Mouse (Mus musculus) neural tube, embryonic 13.5 days (tissue): Measurements from ENCODE around the gene Tex26. TPM values are rescaled to one million over a fixed set of nuclear protein-coding genes. Genes with fewer than 3 reads are reported as not detected.

Experiments
- ATAC-seq: fragments of 200-750 bp; cut with Nextera tagmentation; 2 replicates; pipeline ENCODE4 v1.8.0; 2017; ENCODE audit warnings: low read depth, mild to moderate bottlenecking, moderate TSS enrichment, moderate library complexity
- H3K27ac ChIP-seq: fragments of 300-500 bp; sonication (generic); replicated peaks from 2 replicates; pipeline ENCODE4 v1.5.1; 2015; ENCODE audit warnings: moderate library complexity, mild to moderate bottlenecking, inconsistent platforms
- H3K27me3 ChIP-seq: fragments of 300-500 bp; sonication (generic); 2 replicates; pipeline ENCODE4 v1.6.1; 2015; ENCODE audit warnings: mild to moderate bottlenecking, inconsistent platforms
- H3K36me3 ChIP-seq: fragments of 300-500 bp; sonication (generic); 2 replicates; pipeline ENCODE4 v1.6.1; 2015; ENCODE audit warnings: mild to moderate bottlenecking, inconsistent platforms
- H3K4me1 ChIP-seq: fragments of 300-500 bp; sonication (generic); replicated peaks from 2 replicates; pipeline ENCODE4 v1.6.1; 2015; ENCODE audit warnings: inconsistent platforms
- H3K4me2 ChIP-seq: fragments of 300-500 bp; sonication (generic); 2 replicates; pipeline ENCODE4 v1.6.1; 2015; ENCODE audit warnings: inconsistent platforms, mild to moderate bottlenecking, moderate library complexity
- H3K4me3 ChIP-seq: fragments of 300-500 bp; sonication (generic); 2 replicates; pipeline ENCODE4 v1.5.1; 2015; ENCODE audit warnings: mild to moderate bottlenecking, inconsistent platforms
- H3K9ac ChIP-seq: fragments of 300-500 bp; sonication (generic); 2 replicates; pipeline ENCODE4 v1.6.1; 2015; ENCODE audit warnings: moderate library complexity, mild to moderate bottlenecking, inconsistent platforms
- H3K9me3 ChIP-seq: fragments of 300-500 bp; sonication (generic); 2 replicates; pipeline ENCODE4 v1.6.1; 2016; ENCODE audit warnings: inconsistent platforms
- WGBS: fragments of 180-500 bp; shearing (Covaris S2); methylation state at CpG from one replicate; pipeline ENCODE4 v1.1.7; 2015; 5-methylcytosine and 5-hydroxymethylcytosine counted together
- polyA plus RNA-seq: library from polyadenylated mRNA; unstranded; fragments of >200 nt; fragmentation: Nextera tagmentation; extraction: Ambion mirVana; gene quantifications from 2 replicates; pipeline ENCODE4 v1.2.1, GENCODE M21; 2015

Tex26 gene
- polyA plus RNA-seq, 1 experiment from 2014 or later: 0.54 TPM

DNA sequence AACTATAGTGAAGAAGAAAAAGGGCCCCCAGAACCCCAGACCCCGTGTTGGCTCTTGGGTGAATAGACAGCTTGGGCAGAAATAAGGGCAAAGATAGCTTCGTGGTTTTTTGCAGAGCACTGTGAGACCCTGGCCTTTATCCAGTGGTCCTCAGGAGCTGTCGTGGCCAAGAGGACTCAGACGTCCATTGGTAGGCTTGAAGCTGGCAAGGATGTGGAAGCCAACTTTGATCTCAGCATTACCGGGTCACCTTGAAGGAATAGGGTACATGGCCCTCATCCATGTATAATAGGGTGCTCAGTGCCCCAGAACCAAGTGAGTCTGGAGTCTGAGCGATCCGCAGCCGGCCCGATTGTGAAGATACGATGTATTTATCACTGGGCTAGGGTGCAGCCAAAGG is 26.8 kb upstream of the Tex26 start:
- no peak overlapping the region for H3K4me3 ChIP-seq
- no peak for ATAC-seq

DNA sequence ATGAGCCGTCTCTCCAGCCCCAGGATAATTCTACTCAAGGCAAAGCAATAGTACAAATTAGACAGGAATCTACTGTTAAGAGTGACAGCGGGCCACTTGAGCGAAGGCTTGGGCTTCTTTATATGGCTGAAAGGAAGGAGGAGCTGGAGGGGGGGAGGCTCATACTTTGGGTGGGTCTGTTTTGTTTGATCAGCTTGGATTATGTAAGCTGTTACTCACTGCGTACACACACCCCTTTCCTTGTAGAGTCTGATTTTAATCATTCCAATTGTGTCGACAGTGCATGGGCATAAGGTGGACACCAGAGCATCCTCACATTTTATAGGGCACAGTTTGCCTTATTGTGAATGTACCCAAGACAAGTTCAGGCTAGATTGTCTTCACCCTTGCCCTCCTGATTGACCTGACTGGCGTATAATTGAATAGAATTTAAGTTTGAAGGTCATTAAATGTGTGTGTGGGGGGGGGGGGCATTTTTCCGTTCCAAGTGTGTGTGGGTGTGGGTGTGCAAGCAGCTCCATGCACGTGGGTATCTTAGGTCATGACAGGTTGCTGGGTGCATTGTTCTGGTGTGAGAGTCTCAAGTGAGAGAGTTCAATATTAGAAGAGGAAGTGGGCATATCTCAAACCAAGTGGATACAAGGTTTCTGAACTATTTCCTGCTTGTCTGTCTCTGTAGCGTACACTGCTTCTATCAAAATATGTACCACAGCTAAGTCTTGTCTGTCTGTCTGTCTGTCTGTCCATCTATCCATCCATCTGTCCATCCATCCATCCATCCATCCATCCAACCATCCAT is 24.9 kb upstream of the Tex26 start:
- H3K36me3 ChIP-seq: no peaks in the 10 kb centered on the region
- no peak overlapping the region for H3K4me2 ChIP-seq
- WGBS: 87% methylated on average over 9 of the region's 9 CpGs
- no peaks in the 10 kb centered on the region for H3K9me3 ChIP-seq
- H3K4me3 ChIP-seq: no peak overlapping the region
- H3K27ac ChIP-seq: no peak overlapping the region
- H3K4me1 ChIP-seq: peaks cover 24% of the 10 kb centered on the region
- peaks cover 21% of the 10 kb centered on the region for H3K27me3 ChIP-seq
- H3K9ac ChIP-seq: no peak overlapping the region
- no peak for ATAC-seq

More for the DNA sequence above, 26.8 kb upstream of the Tex26 start:
- Histone ChIP-seq H3K4me1 (peaks cover 24% of the 10 kb centered on the region), H3K27ac (no peak overlapping the region), H3K36me3 (no peaks in the 10 kb centered on the region), H3K9me3 (no peaks in the 10 kb centered on the region), H3K9ac (no peak overlapping the region), H3K27me3 (peaks cover 21% of the 10 kb centered on the region), H3K4me2 (peak overlapping the region; percentile 59; the same call in 1 of the 2 replicates)
- WGBS: 89% methylated on average over 10 of the region's 10 CpGs

DNA sequence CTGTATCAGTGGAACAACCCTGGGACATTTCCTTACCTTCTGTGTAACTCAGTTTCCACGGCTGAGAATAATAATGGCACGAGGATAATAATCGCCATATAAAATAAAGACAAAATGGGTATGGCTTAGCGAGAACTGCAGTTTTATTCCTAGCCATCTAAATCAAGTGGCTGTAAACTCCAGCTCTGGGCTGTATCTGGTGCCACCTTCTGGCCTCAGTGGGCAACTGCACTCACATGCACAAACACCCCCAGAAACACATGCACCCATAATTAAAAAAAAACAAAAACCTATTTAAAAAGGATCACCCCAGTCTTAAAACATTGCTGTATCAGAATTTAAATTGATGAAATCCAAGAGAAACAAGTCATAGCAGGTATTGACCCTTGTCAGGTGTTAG is 22.1 kb upstream of the Tex26 start:
- Histone ChIP-seq H3K4me2 (no peak overlapping the region), H3K4me3 (no peak overlapping the region), H3K36me3 (no peaks in the 10 kb centered on the region), H3K27ac (no peak overlapping the region), H3K9me3 (no peaks in the 10 kb centered on the region), H3K9ac (no peak overlapping the region), H3K27me3 (peaks cover 12% of the 10 kb centered on the region), H3K4me1 (peaks cover 6% of the 10 kb centered on the region)
- ATAC-seq: no peak
- 92% methylated on average over 4 of the region's 4 CpGs for WGBS

DNA sequence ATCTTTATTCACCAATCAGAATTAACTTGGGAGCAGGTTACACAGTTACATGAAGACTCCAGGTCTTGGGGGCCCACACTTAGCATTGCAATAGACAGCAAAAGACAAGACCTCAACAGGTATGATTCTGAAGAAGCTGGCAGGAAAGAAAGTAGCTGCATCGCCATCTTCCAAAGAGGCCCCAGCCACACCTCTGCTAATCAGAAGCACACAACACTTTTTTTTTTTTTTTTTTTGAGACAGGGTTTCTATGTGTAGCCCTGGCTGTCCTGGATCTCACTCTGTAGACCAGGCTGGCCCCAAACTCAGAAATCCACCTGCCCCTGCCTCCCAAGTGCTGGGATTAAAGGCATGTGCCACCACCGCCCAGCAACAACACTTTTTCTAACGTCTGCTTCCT is 12.9 kb upstream of the Tex26 start:
- Histone ChIP-seq H3K4me2 (no peak overlapping the region), H3K4me1 (peaks cover 20% of the 10 kb centered on the region), H3K9ac (no peak overlapping the region), H3K4me3 (no peak overlapping the region), H3K9me3 (no peaks in the 10 kb centered on the region), H3K27ac (no peak overlapping the region), H3K27me3 (no peaks in the 10 kb centered on the region), H3K36me3 (no peaks in the 10 kb centered on the region)
- WGBS: 93% methylated on average over 3 of the region's 3 CpGs
- no peak for ATAC-seq

DNA sequence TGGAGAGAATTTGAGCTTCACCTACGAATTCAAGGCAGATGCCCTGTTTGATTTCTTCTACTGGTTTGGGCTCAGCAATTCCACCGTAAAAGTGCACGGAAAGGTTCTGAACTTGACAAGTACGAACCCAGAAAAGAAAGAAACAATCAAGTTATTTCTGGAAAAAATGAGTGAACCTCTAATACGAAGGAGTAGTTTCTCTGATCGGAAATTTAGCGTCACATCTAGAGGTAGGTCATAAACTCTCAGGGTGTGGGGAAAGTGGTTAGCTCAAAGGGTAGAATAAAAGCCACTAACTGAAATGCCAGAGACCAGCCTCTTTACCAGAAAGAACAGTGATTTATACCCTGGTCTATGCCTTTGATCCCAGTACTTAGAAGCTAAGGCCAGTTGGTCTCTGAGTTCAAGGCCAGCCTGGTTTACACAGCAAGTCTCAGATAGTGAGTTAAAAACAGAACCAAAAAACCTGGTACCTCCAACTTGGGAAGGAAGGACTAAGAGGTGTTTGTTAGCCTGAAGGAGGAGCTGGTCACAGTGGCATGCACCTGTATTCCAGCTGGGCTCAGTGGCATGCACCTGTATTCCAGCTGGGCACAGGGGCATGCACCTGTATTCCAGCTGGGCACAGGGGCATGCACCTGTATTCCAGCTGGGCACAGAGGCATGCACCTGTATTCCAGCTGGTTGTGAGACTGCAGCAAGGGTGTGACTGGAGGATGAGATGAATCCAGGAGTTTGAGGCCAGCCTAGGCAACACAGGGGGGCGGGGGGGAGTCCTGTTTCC is 12.0 kb upstream of the Tex26 start:
- WGBS: 89% methylated on average over 8 of the region's 8 CpGs
- Histone ChIP-seq H3K9me3 (no peaks in the 10 kb centered on the region), H3K27ac (no peak overlapping the region), H3K9ac (no peak overlapping the region), H3K36me3 (no peaks in the 10 kb centered on the region), H3K4me1 (peaks cover 20% of the 10 kb centered on the region), H3K27me3 (no peaks in the 10 kb centered on the region), H3K4me2 (no peak overlapping the region), H3K4me3 (no peak overlapping the region)
- ATAC-seq: no peak

DNA sequence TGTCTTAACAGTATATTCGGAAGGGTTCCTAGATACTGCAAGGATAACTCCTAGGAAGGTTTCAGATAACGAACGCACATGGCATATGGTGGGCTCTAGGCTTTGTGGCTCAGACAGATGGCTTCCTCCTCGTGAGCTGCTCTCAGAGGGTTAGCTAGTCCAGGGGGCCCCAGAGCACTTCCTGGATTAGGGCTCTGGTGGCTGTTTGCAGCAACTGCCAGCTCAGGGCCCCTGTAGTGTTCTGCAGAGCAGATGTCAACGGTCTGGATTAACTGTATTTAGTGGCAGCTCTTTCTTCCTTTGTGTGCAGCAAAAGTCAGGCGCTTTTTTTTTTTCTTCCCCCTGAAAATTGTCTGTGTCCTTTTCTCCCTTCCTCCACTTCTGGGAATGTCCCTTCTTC is 11.1 kb upstream of the Tex26 start:
- no peak overlapping the region; the same call in 1 of the 2 replicates for H3K4me2 ChIP-seq
- peak overlapping the region; percentile 68 for H3K27ac ChIP-seq
- peak; percentile 78 for ATAC-seq
- 0 out of 2 replicates have a peak overlapping the region, but pooled peaks have one; percentile 50 for H3K9ac ChIP-seq
- H3K9me3 ChIP-seq: no peaks in the 10 kb centered on the region
- H3K36me3 ChIP-seq: no peaks in the 10 kb centered on the region
- no peaks in the 10 kb centered on the region for H3K27me3 ChIP-seq
- WGBS: 10% methylated on average over 6 of the region's 6 CpGs
- peaks cover 20% of the 10 kb centered on the region for H3K4me1 ChIP-seq
- H3K4me3 ChIP-seq: no peak overlapping the region

DNA sequence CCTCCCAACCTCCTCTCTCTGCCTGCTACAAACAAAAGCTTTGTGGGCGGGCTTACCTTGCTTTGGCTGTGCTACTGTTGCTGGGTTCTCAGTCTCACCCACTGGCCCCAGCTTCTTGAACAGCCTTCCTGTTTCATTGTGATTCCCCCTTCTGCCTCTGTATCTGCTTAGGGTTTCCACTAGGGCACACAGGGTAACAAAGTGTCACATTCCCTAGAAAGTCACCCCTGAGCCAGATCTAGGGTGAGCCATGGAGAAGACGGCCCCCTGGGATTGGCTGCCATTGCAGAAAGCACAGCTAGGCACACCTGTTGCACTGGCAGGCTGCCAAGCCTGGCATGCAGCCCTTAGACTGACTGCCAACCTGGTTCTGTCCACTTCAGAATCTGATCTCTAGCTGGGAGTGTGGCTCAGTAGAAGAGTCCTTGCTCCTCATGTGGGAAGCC is 10.6 kb upstream of the Tex26 start:
- H3K27me3 ChIP-seq: no peaks in the 10 kb centered on the region
- no peak overlapping the region for H3K4me3 ChIP-seq
- no peak overlapping the region for H3K9ac ChIP-seq
- 39% methylated on average over 2 of the region's 2 CpGs for WGBS
- ATAC-seq: peak; percentile 56; the same call in 1 of the 2 replicates
- peak overlapping the region; percentile 68 for H3K27ac ChIP-seq
- H3K4me2 ChIP-seq: no peak overlapping the region
- no peaks in the 10 kb centered on the region for H3K36me3 ChIP-seq
- H3K9me3 ChIP-seq: no peaks in the 10 kb centered on the region
- H3K4me1 ChIP-seq: peaks cover 20% of the 10 kb centered on the region

DNA sequence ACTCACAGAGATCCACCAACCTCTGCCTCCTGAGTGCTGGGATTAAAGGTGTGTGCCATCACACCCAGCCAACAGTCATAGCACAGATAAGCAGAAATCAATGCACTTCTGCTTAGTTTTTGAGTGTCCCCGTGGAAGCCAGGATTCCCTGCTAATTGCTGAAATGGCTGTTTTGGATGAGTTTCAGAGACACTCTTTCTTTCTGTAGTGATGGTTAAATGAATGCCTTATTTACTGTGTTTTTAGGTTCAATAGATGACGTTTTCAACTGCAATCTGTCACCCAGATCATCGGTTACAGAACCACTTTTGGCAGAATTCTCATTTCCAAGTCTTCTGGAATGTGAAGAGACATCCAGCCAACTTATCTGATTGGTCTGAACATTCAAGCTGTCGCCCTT is 9.9 kb upstream of the Tex26 start:
- Histone ChIP-seq H3K9ac (no peak overlapping the region), H3K4me1 (peaks cover 20% of the 10 kb centered on the region), H3K27ac (no peak overlapping the region), H3K36me3 (no peaks in the 10 kb centered on the region), H3K9me3 (no peaks in the 10 kb centered on the region), H3K4me2 (no peak overlapping the region), H3K4me3 (no peak overlapping the region), H3K27me3 (no peaks in the 10 kb centered on the region)
- WGBS: 83% methylated on average over 4 of the region's 4 CpGs
- no peak for ATAC-seq

DNA sequence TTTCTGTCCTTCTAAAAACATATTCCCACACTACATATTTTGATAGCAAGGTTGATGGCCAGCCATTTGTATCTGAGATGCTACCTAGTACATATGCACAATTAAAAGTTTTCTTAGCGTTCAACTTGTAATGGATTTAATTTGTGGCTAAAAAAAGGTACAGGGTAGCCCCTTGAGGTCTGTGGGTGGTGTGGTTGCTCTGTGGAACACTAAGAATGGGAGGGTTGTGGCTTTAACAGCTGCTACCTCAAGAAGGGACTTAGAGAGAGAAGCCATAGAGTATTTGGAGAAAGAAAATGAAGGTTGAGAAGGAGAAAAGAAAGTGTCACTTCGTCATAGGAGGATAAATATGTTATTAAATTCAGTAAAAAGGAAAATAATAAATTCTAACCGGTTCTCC is 8.5 kb upstream of the Tex26 start:
- H3K4me3 ChIP-seq: no peak overlapping the region
- H3K27me3 ChIP-seq: no peaks in the 10 kb centered on the region
- no peak overlapping the region for H3K4me2 ChIP-seq
- H3K27ac ChIP-seq: no peak overlapping the region
- no peak for ATAC-seq
- H3K9ac ChIP-seq: no peak overlapping the region
- no peaks in the 10 kb centered on the region for H3K9me3 ChIP-seq
- WGBS: 82% methylated on average over 3 of the region's 3 CpGs
- peaks cover 20% of the 10 kb centered on the region for H3K4me1 ChIP-seq
- no peaks in the 10 kb centered on the region for H3K36me3 ChIP-seq

DNA sequence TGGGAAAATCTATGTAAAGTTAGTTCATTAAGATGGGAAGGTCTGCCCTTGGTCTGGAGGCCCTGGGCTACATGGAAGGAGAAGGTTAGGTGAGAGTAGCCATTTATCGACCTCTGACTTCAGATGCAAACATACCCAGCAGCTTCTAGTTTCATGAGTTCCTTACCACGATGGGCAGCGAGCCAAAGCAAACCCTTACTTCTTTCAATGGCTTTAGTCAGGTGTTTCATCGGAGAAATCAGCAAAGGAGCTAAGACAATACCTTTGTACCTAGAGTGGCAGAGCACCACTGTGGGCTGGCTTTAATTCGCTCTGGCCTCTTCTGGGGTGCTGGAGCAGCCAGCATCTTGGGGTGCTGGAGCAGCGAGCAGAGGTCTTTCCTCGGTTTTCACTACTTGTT is 5.8 kb upstream of the Tex26 start:
- H3K27me3 ChIP-seq: no peaks in the 10 kb centered on the region
- no peaks in the 10 kb centered on the region for H3K9me3 ChIP-seq
- H3K4me3 ChIP-seq: no peak overlapping the region
- no peak overlapping the region for H3K9ac ChIP-seq
- H3K4me1 ChIP-seq: peaks cover 11% of the 10 kb centered on the region
- H3K27ac ChIP-seq: no peak overlapping the region
- WGBS: 67% methylated on average over 7 of the region's 7 CpGs
- no peak for ATAC-seq
- H3K36me3 ChIP-seq: no peaks in the 10 kb centered on the region
- no peak overlapping the region for H3K4me2 ChIP-seq

DNA sequence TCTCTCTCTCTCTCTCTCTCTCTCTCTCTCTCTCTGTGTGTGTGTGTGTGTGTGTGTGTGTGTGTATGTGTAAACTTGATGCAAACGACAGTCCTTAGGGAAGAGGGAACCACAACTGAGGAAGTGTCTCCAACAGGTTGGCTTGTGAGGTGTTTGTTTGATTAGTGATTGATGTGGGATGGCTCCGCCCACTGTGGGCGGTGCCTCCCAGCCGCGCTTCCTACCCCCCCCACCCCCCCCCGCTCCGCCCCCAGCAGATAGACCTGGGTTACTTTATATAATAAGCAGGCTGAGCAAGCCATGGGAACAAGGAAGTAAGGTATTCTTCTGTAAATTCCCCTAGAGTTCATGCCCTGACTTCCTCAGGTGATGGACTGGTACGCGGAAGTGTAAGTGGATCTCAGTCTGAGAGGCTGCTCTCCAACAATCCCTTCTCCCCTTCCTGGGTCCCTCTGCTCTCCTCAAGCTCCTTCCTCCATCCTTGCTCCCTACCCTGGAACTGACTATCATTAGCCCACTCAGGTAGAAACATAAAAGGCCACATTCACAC is 5.2 kb upstream of the Tex26 start:
- Histone ChIP-seq H3K9me3 (no peaks in the 10 kb centered on the region), H3K4me1 (peaks cover 11% of the 10 kb centered on the region), H3K9ac (no peak overlapping the region), H3K4me2 (no peak overlapping the region), H3K4me3 (no peak overlapping the region), H3K27me3 (no peaks in the 10 kb centered on the region), H3K36me3 (no peaks in the 10 kb centered on the region), H3K27ac (no peak overlapping the region)
- WGBS: 31% methylated on average over 9 of the region's 9 CpGs
- ATAC-seq: no peak

DNA sequence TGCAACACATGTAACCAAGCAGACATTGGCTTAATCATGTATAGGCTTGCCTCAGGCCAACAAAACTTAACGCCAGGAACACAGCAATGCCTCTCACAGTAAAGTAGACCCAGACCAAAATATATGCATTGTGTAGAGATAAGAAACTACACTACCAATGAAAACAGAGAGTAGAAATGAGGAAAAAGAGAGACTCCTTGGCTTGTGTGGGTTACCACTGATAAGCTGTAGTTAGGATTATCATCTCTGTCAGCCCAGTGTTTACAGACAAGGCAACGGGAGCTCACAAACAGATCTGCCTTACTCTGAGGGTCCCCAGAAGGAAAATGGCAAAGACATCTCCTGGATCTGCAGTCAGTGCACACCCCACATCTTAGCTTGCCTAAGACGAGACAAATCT is 2.9 kb upstream of the Tex26 start:
- no peak for ATAC-seq
- Histone ChIP-seq H3K27ac (no peak overlapping the region), H3K4me3 (no peak overlapping the region), H3K27me3 (no peaks in the 10 kb centered on the region), H3K36me3 (no peaks in the 10 kb centered on the region), H3K4me2 (no peak overlapping the region), H3K9me3 (no peaks in the 10 kb centered on the region), H3K9ac (no peak overlapping the region), H3K4me1 (peaks cover 28% of the 10 kb centered on the region)
- WGBS: 87% methylated on average over 3 of the region's 3 CpGs
